Mouse (Mus musculus): Measurements from ENCODE around the gene Sp6. TPM values are rescaled to one million over a fixed set of nuclear protein-coding genes. Genes with fewer than 3 reads are reported as not detected.

The Sp6 gene
- under 1 TPM; 0.42 TPM for total RNA-seq (2021)
- long read RNA-seq, experiment 1, result 0 reads
- long read RNA-seq, experiment 2, result 0 reads

DNA sequence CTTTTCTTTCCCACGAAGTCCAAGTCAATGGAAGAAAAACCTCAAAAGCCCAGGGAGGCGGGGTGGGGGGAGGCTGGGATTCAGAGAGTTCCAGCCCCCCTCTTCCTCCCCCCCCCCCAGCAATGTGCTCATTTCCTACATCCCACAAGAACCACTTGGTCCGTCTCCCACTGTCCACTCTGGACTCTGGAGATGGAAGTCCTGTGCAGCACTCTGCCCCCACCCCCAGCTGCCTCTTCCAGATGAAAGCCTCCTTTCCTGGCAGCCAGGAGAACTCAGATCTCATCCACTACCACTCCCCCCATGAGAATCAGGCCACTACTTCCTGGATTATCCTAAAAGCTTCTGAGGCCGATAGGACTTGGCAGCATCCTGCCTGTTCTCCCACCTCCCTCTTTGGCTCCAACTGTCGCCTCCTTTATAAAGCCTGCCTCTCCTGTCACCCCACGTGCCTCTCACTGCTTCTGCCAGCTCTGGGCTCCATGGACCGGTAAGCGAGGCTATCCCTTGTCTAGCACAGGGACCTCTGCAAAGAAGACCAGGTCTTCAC is at the start of gene Sp6:
Gene Sp6, plus strand, starts transcription at position 274 of the 550 bp plus-strand sequence.
- DNase-seq (ENCODE audit: low spot score in 2 of 2), result no peak

DNA sequence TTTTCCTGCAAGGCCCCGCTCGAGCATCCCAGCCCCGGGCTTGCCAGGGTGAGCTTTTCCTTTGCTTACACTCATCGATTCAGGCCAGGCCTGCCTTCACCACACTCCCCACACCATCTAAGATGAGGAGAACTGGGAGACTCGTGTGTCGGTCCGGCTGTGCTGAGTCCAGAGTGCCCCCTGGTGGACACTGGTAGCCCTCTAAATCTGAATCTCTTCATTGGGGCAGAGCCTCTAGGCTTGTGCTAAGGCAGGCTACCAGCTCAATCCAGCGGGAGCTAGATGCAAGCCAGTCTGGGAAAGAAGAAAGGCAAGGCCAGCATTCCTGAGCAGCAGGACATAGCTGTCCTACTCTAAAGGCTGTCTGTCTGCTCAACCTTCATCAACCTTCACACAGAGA is 49.6 kb upstream of the Sp6 start:
- DNase-seq (ENCODE audit: low spot score in 2 of 2), result peak; percentile 63 to 85

DNA sequence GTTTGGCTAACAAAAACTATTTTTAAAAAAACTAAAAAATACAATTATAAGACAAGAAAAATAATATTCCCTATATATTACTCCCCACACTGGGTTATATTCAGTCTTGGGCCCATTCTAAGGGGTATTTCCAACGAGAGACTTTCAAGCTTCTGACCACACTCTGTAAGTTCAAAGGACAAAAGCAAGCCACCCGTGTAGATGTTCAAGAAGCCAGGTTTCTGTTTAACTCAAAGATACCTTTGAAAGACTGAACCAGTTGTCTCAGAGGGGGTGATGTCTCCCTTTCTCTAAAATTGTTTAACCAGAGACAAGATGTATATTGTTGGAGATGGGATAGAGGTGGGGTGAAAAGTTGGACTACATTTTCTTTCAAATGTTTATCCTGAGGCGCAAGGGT is 47.0 kb upstream of the Sp6 start:
- no peak for DNase-seq (ENCODE audit: low spot score in 2 of 2)

DNA sequence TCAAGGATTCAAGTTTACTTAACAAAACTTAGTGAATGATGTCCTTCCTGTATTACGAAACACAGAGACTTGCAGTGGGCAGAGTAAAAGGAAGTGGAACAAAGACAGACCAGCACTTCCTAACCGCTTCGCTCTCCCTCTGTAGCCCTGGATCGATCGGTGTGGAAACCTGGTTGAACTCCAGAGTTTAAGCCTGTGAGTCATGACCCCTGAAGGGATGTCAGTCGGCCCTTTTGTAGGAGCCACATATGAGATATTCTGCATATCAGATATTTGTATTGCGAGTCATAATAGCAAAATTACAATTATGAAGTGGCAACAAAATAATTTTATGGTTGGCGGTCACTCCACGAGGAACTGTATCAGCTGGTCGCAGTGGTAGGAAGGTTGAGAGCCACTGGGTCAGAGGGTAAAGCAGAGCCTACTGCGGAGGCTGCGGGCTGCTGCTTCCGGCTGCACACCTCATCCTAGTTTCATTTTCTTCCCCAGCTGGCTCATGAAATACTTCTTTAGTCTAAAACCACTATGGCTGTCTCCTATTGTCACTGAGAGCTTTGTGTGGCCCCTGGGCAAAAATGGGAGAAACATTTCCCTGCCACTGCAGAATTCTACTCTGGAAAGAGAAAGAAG is 46.2 kb upstream of the Sp6 start:
- DNase-seq (ENCODE audit: low spot score in 2 of 2), result no peak

- no peak for DNase-seq (ENCODE audit: low spot score in 2 of 2)
Observed at GRCm38 (mm10) chr11:96967544-96968269, 45.5 kb upstream of the Sp6 start.

DNA sequence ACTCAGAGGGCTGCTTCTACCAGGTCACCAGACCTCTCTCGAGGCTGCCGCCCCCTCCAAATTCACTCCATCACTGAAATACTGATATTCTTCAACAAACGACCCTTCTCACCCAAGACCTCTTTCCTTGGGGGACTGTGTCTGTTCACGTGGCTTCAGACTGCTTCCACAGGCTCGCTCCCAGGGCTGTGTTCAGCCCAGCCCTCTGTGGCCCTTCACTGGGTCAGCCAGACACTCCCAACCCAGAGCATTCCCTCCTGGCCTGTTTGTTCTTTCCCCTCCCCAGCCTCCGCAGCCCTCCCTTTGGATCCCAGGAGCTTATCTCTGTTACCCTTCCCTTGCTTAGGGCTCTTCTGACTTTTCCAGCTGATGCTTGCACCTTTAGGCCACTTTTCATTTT is 44.7 kb upstream of the Sp6 start:
- no peak for DNase-seq (ENCODE audit: low spot score in 2 of 2)

GRCm38 (mm10) chr11:96969280-96969722 is 43.9 kb upstream of the Sp6 start:
- DNase-seq (ENCODE audit: low spot score in 2 of 2), result no peak

DNA sequence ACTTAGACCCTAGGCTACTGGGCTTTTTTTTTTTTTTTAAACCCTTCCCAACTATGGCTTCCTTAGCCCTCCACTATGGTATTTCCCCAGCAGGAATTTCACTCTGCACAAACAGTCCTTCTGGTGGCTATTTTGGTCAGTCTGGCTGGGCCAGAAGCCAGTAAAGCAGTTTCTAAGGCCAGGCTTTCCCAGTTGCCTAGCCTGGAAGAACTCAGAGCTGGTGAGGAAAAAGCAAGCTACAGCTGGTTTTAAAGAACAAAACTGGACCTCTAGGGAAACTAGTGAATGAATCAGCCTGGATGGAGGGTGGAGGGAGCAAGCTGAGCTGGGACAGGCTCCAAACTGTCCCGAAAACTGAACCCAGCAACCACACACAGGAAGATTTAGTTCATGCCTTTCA is 43.4 kb upstream of the Sp6 start:
- DNase-seq (ENCODE audit: low spot score in 2 of 2), result no peak

DNA sequence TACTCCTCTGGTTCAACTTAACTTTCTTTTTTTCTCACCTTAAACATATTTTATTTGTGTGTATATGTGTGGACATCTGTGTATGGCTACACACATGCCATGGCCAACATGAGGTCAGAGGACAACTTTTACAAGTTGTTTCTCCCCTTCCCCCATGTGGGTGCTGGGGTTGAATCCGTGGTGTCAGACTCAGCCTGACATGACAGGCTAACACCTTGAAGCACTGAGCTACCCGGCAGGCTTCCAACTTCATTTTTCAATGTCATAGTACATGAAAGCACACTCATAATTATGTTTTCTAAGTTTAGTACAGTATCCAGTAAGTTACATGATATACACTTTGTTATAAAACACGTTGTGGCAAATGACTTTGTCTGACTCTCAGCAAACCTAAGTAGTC is 42.9 kb upstream of the Sp6 start:
- DNase-seq (ENCODE audit: low spot score in 2 of 2), result no peak

- no peak for DNase-seq (ENCODE audit: low spot score in 2 of 2)
Observed at GRCm38 (mm10) chr11:96972906-96973305, 40.3 kb upstream of the Sp6 start.

GRCm38 (mm10) chr11:96973426-96973964 is 39.7 kb upstream of the Sp6 start:
- peak in 1 of 2 experiments; percentile 1 for DNase-seq (ENCODE audit: low spot score in 2 of 2)

- no peak for DNase-seq (ENCODE audit: low spot score in 2 of 2)
Observed at GRCm38 (mm10) chr11:96974813-96975212, 38.4 kb upstream of the Sp6 start.

GRCm38 (mm10) chr11:96975511-96976378 is 37.4 kb upstream of the Sp6 start:
- DNase-seq (ENCODE audit: low spot score in 2 of 2), result no peak

GRCm38 (mm10) chr11:96976379-96976687 is 36.9 kb upstream of the Sp6 start:
- DNase-seq (ENCODE audit: low spot score in 2 of 2), result no peak

- peak; percentile 71 to 74 for DNase-seq (ENCODE audit: low spot score in 2 of 2)
Observed at GRCm38 (mm10) chr11:96976911-96977591, 36.1 kb upstream of the Sp6 start.

- peak; percentile 94 to 97 for DNase-seq (ENCODE audit: low spot score in 2 of 2)
Observed at GRCm38 (mm10) chr11:96977606-96978400, 35.4 kb upstream of the Sp6 start.

DNA sequence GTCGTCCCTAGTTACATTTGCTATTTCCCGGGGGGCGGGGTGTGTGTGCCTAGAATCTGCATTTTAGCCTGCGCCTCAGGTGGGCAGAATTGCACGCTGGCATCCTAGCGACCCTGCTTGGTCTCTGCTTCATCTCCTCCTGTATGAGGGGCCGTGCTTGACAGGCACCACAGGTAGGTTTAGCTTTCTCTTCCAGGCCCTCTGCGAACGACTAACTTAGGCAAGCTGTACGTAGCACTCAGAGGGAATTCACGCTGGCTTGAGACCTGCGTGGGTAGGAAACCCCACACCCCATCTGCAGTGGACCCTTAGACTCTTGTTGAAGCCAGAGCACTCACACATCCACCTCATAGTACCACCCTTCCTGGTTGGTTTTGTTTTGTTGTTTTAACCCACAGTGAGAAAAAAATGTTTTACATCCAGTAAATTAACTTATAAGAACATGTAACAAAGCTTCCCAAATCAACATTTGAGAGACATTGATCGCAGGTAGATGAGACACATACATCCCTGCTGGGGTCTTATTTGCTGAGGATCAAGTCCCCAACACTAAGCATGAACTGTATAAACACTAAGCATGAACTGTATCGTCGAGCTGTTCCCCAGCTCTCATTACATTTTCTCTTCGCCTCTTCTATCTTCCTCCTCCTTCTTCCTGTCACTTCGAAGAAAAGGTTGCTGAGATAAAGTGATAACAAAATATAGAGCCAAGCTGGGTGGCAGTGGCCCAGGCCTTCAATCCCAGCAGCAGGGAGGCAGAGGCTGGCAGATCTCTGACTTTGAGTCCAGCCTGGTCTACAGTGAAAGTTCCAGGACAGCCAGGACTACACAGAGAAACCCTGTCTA is 34.6 kb upstream of the Sp6 start:
- no peak for DNase-seq (ENCODE audit: low spot score in 2 of 2)

GRCm38 (mm10) chr11:96979329-96979728 is 33.9 kb upstream of the Sp6 start:
- no peak for DNase-seq (ENCODE audit: low spot score in 2 of 2)

DNA sequence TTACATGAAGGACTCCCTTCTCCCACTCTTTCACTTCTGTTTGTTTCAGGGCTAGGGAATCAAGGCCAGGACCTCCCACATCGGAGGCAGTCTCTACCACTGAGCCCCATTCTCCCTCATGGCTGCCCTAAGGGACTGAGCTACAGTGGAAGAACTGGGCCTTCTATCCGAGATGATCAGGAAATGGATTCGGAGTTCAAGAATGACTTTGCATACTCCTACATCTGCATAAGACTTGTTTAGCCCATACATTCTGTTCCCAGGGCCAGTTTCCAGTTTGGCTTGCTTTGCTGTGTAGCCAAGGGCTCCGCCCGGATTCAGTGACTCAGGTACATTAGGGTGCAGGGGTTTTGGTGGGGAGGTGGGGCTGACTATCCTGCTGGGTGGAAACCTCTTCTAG is 33.2 kb upstream of the Sp6 start:
- DNase-seq (ENCODE audit: low spot score in 2 of 2), result peak in 1 of 2 experiments; percentile 7
